Mouse (Mus musculus) ovary, postnatal 10 days (tissue): ENCODE measurements around the gene Fam214a.

Experiments
- DNase-seq: peaks from one replicate; pipeline ENCODE4 v3.0.0; 2022; ENCODE audit warnings: low spot score

The Fam214a gene

DNA sequence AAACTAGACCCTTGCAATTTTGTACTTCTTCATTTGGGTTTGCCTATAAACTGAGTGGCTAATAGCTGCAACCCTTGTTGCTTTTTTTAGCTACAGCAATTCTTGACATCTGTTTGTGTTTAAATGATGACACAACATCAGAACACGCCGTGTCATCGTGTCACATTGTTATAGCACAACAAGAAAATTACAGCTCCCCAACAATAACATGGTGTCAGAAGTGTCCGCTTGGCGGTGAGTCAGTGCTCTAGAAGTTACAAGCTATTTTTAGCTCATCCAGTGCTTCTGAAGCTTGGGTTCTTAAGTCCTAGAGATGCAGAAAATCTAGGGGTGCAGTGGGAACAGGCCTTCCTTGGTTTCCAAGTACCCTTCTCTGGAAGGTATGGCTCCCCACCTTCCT lies 578 bp upstream of the Fam214a start:
- DNase-seq: no peak

GRCm38 (mm10) chr9:74953265-74953958 lies 728 bp downstream of the Fam214a start:
- peak; percentile 29 for DNase-seq

DNA sequence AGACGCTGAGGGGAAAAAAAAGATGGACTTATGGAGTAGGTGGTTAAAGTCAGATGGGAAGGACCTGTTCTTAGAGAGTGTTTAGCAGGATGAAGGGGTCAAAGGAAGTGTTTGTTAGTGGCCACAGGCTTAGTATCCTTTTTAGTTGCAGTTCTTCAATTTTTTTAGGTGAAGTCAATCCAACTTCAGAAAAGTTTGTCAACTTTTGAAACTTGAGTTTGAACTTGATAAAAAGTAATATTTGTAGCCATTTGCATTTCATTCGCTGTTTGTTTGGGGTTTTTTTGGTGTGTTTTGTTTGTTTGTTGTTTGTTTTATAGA lies 1.2 kb downstream of the Fam214a start:
- DNase-seq: no peak

DNA sequence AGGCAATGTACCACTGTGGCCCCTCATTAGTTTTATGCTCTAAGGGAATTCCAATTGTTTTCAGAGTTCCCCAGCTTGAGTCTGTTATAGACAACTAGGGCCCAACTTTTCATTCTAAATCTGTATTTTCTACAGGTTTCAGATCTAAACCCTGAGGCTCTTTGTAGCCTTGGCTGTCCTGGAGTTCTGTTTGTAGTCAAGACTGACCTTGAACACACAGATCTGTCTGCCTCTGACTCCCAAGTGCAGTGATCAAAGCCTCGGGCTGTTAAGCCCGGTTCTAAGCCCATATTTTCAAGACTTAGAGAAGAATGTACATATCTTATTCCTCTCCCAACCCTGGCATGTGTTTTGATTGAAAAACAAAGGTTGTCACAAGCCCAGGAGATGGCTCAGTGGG lies 1.7 kb downstream of the Fam214a start:
- no peak for DNase-seq

GRCm38 (mm10) chr9:74960630-74961029 lies 7.9 kb downstream of the Fam214a start:
- no peak for DNase-seq

- no peak for DNase-seq
Observed at GRCm38 (mm10) chr9:74961073-74961575, 8.4 kb downstream of the Fam214a start.

GRCm38 (mm10) chr9:74963953-74964352 lies 11.3 kb downstream of the Fam214a start:
- DNase-seq: no peak

- DNase-seq: no peak
Observed at GRCm38 (mm10) chr9:74964866-74965384, 12.2 kb downstream of the Fam214a start.

GRCm38 (mm10) chr9:74966200-74966599 lies 13.5 kb downstream of the Fam214a start:
- DNase-seq: no peak

DNA sequence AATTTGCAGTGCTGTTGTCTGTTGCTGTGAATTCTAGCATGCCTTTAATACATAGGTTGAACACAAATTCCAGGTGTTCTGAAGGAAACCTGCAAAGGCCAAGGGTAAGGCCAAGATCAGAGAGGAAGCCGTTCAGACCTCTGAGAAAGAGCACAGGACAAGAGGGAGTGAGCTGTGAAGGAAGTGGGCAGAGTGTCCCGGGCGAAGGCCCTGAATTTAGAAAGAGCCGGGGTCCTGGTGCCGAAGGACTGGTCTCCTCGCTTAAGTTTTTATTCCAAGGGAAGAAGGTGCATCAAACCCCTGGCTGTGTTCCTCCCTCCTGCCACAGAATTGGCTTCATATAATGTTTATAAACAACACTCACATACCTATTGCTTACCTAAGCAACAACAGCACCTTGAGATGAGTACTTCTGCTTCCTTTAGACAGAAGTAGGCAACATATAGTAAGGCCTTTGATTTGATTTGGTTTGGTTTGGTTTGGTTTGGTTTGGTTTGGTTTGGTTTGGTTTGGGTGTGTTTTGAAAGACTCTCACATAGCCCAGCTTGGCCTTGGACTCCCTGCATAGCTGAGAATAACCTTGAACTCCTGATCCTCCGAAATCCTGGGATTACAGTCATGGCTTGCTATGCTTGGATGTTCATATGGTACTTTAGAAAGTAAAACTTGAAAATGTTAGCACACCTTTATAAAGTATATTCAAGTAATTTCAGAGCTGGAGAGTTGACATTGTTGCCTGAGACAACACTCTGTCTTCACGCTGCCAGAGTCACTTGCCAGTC lies 16.2 kb downstream of the Fam214a start:
- no peak for DNase-seq

DNA sequence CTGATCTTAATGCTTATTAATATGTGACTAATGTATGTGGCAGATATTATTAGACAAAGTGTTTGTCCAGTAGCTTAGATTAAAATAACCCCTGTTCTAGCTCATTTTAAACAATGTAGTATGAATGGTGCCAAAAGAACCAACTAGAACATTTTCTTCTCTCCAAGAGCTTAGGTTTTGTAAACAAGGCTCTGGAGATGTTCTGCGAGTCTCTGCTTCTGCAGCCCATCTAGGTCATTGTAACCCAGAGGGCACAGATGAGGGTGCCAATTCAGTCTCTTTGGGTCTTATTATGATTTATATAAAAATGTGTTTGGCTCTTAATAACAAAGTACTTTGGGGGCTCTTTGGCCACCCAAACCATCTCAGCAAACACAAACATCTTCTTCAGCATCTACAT lies 17.9 kb downstream of the Fam214a start:
- no peak for DNase-seq

- DNase-seq: no peak
Observed at GRCm38 (mm10) chr9:74971191-74971976, 18.7 kb downstream of the Fam214a start.

DNA sequence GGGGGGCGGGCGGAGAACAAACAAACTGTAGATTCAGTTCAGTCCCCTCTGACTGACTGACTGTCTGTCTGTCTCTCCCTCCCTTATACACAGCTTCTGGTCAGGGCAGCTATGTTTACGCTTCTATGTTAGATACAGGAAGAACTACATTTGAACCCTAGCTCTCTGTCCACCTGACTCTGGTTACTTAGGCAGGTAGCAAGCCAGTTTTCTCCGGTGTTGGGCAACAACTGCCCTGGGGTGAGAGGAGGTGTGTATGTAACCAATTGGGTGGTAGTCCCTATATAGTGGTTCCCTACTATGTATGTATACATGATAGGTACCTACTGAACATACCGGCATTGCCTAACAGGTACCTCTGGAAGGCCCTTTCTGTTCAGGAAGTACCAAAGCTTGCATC lies 20.1 kb downstream of the Fam214a start:
- no peak for DNase-seq

GRCm38 (mm10) chr9:74973154-74973553 lies 20.5 kb downstream of the Fam214a start:
- DNase-seq: no peak

GRCm38 (mm10) chr9:74974758-74975157 lies 22.1 kb downstream of the Fam214a start:
- DNase-seq: no peak

- no peak for DNase-seq
Observed at GRCm38 (mm10) chr9:74975416-74975815, 22.7 kb downstream of the Fam214a start.

DNA sequence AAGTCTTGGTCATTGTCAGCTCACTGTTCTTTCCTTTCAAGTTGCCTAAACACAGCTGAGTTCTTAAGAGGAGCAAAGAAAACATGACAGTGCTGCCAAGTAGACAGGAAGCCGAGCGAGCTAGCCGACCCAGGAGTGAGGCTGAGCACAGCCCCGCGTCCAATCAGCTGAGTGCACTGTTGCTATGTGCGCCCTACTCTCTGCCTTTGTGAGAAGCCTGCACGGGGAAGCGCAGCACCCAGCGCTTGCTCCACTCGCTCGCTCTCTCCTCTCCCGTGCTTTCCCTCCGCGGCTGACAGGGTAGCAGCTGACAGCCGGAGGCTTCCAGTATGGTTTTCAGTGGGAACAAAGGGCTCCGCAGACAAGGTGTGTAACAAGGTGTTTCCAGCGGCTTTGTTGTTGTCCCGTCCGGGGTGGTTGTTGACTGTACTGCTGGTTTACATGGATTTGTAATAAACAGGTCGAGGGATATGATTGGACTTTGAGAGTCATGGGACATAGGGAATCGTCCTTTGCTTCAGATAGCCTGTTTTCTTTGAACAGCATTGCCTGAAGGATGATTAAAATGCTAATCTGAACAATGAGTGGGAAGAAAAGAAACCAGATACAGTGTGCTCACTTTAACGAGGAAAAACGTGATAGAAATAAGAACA lies 23.4 kb downstream of the Fam214a start:
- peak; percentile 70 for DNase-seq

GRCm38 (mm10) chr9:74977251-74977650 lies 24.6 kb downstream of the Fam214a start:
- DNase-seq: no peak

DNA sequence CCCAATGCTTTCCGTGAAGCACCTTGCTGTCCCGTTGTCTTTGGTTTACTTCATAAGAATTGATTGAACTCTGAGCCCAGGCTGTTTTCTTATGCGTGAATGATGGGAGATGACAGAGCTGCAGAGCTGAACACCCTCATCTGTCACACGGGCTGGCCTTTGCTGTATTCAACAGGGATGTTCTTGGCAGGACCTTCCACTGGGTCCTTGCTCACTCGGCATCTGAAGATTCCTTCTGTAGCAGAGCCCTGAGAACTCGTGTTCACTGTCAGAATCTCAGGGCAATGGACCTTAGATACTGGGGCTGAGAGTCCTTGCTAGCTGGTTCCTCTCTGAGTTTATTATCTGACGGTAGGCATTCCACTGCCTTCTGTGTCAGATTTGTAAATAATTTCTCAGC lies 25.3 kb downstream of the Fam214a start:
- no peak for DNase-seq

- DNase-seq: no peak
Observed at GRCm38 (mm10) chr9:74978868-74979267, 26.2 kb downstream of the Fam214a start.

DNA sequence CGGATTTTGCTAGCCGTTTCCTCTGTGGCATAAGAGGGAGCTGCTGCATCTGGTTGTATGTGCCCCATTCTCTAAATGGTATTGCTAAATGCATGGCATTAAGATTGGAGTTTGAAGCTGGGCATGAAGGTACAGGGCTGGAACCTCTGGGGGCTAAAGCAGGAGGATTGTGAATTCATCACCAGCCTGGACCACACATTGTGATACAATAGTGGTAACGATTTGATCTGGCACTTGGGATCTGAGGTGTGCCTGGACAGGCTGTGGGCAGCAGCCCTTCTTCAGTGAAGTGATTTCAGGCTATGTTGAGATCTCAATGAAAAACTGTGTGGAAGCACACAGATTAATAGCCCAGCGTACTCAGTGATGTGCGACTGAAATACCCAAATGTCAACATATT lies 26.7 kb downstream of the Fam214a start:
- DNase-seq: no peak

DNA sequence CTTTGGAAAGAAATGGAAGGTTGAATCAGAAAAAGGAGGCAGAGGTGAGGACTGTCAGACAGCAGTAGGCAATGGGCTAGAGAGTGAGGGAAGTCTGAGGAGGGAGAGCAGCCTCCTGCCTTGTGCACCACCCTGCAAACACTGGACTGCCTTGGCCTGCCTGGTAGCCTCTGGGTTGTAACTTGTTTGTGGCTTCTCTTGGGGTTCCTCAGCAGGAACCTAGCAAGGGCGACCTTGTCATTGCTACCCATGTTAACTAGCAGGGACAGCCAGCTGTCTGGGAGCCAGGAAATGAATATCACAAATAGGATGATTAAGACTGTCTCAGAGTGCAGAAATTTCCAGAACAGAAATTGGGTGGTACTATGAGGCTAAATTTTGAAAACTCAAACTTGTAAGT lies 27.2 kb downstream of the Fam214a start:
- no peak for DNase-seq
